Mouse (Mus musculus): ENCODE results near the gene Spats1. TPM values are rescaled to one million over a fixed set of nuclear protein-coding genes. Genes with fewer than 3 reads are reported as not detected.

Spats1 gene
- total and polyA plus RNA-seq, 3 experiments: 2.5 to 2.7 (median 2.5) TPM

DNA sequence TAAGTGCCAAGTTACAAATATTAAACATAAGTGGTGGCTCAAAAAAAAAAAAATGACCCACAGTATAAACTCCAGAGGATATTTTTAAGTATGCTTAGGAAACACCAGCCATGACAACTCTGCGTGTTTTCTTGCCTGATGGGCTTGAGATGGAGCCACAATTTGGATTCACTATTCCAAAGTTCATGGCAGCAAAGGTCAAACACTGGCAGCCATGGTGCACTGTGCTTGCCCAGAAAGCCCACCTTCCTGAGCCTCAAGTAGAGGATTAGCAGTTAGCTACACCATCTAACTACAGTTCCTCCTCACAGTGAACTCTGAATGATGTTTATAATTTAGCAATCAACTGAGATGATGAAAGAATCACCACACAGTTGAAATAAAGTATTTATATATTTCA is 73.1 kb downstream of the Spats1 start:
- TF ChIP-seq USF2 (conservative IDR thresholded peaks at IDR 0.05; ENCODE audit: low read depth, low read length) (no peak), BHLHE40 (IDR thresholded peaks at IDR 0.05; ENCODE audit: low read depth, low read length) (no peak), ZC3H11A (IDR thresholded peaks at IDR 0.05; ENCODE audit: low read depth, low read length) (no peak), ZKSCAN1 (IDR thresholded peaks at IDR 0.05; ENCODE audit: borderline replicate concordance, low read depth, low read length) (no peak)
- Histone ChIP-seq H3K4me2 (ENCODE audit: insufficient read depth, low read depth, poor library complexity, severe bottlenecking) (no peak overlapping the region), H3K79me2 (replicated peaks; ENCODE audit: control insufficient read depth, extremely low read depth, insufficient read depth, poor library complexity, severe bottlenecking) (peaks cover 8% of the 10 kb centered on the region), H3K36me3 (replicated peaks in 1 of 2; ENCODE audit: control insufficient read depth in 1 of 2, insufficient read depth in 1 of 2, low read length in 1 of 2) (peaks cover 34 to 83% of the 10 kb centered on the region in 2 experiments), H3K9ac (ENCODE audit: insufficient read depth, low read depth) (no peak overlapping the region), H3K9me3 (replicated peaks; ENCODE audit: low read length) (no peaks in the 10 kb centered on the region), H3K4me3 (replicated peaks in 1 of 3; ENCODE audit: low read depth in 2 of 3, low read length in 2 of 3, poor library complexity in 1 of 3) (no peak overlapping the region), H3K27me3 (replicated peaks) (no peaks in the 10 kb centered on the region), H3K27ac (ENCODE audit: insufficient read depth, low read depth) (no peak overlapping the region), H3K4me1 (ENCODE audit: control insufficient read depth in 1 of 2, insufficient read depth in 2 of 2) (peaks cover 0 to 9% of the 10 kb centered on the region in 2 experiments; a peak in 1 of 4 replicates)
- dilution Hi-C loops (cut with MboI; ENCODE audit: extremely low pct_ligation_motif_present, extremely low pct_unique_long_range_greater_than_20kb, low sequenced_read_pairs): no loop called here
- DNase-seq (ENCODE audit: extremely low read depth): no peak
- in situ Hi-C loops (cut with MboI; ENCODE audit: low pct_ligation_motif_present, low pct_unique_long_range_greater_than_20kb, low sequenced_read_pairs): no loop called here

DNA sequence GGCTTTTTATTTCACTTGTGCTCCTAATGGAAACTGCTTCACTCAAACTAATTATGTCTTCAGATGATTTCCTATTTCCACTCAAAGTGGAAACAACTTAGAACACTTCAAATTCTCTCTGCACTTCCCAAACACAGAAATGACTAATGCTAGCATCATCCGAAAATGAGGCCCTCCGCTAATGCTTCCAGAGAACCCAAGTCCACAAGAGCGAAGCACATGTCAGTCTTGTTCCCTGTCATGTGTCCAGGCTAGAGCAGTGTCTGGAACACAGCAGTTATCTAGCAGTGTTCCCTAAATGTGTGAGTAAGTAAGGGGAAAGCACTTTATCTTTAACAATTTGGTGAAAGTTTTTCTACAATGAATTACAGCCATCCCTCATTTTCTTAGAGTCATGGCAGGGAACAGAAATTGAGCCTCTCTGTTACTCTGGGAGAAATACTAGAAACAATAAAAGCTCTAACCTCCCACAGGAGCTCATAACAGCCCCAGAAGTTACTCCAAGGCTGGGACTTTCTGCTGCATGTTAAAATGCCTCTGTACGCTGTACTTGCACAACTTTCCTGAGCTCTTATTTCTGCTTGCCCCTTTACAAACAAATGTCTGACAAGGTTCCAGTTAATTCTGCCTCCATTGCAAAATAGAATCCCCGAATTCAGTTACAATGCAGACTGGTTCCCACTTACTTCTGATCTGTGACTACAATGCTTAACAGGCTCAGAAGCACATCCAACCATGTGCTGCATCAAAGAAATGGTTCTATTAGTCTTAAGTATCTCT is 73.9 kb downstream of the Spats1 start:
- no peak overlapping the region for H3K9ac ChIP-seq (ENCODE audit: insufficient read depth, low read depth)
- H3K36me3 ChIP-seq (replicated peaks in 1 of 2; ENCODE audit: control insufficient read depth in 1 of 2, insufficient read depth in 1 of 2, low read length in 1 of 2): peaks cover 35 to 82% of the 10 kb centered on the region in 2 experiments
- H3K79me2 ChIP-seq (replicated peaks; ENCODE audit: control insufficient read depth, extremely low read depth, insufficient read depth, poor library complexity, severe bottlenecking): peaks cover 11% of the 10 kb centered on the region
- H3K4me2 ChIP-seq (ENCODE audit: insufficient read depth, low read depth, poor library complexity, severe bottlenecking): no peak overlapping the region
- dilution Hi-C loops (cut with MboI; ENCODE audit: extremely low pct_ligation_motif_present, extremely low pct_unique_long_range_greater_than_20kb, low sequenced_read_pairs): no loop called here
- H3K4me3 ChIP-seq (replicated peaks in 1 of 3; ENCODE audit: low read depth in 2 of 3, low read length in 2 of 3, poor library complexity in 1 of 3): no peak overlapping the region
- TF ChIP-seq GABPA (IDR thresholded peaks at IDR 0.05; ENCODE audit: insufficient replicate concordance, low read depth, low read length): no peak
- no peak for TF ChIP-seq HCFC1 (IDR thresholded peaks at IDR 0.05; ENCODE audit: low read depth, low read length)
- no peak for TF ChIP-seq NELFE (IDR thresholded peaks at IDR 0.05; ENCODE audit: low read depth, low read length)
- TF ChIP-seq E2F4 (IDR thresholded peaks at IDR 0.05; ENCODE audit: insufficient replicate concordance, low read depth, low read length): no peak
- in situ Hi-C loops (cut with MboI; ENCODE audit: low pct_ligation_motif_present, low pct_unique_long_range_greater_than_20kb, low sequenced_read_pairs): no loop called here
- H3K27ac ChIP-seq (ENCODE audit: insufficient read depth, low read depth): no peak overlapping the region
- H3K4me1 ChIP-seq (ENCODE audit: control insufficient read depth in 1 of 2, insufficient read depth in 2 of 2): peaks cover 0 to 9% of the 10 kb centered on the region in 2 experiments; a peak in 1 of 4 replicates
- no peaks in the 10 kb centered on the region for H3K9me3 ChIP-seq (replicated peaks; ENCODE audit: low read length)
- H3K27me3 ChIP-seq (replicated peaks): no peaks in the 10 kb centered on the region
- no peak for DNase-seq (ENCODE audit: extremely low read depth)

DNA sequence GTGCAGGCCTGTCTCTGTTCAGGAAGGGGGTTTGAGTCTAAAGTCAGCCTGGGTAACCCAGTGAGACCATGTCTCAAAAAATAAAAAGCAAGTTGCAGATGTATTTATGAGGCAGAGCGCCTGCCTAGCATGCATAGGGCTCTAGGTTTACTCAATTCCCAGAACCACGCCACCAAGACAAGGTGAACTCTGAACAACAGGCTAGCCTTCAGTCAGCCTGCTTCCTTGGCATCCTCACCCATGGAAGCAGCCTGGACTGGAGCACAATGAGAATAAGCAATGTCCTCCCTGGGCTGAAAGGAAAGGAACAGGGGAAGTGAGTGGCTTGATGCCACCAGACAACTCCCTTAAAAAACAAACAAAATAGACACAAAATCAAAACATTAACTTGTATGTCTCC is 77.2 kb downstream of the Spats1 start:
- dilution Hi-C loops (cut with MboI; ENCODE audit: extremely low pct_ligation_motif_present, extremely low pct_unique_long_range_greater_than_20kb, low sequenced_read_pairs) (no loop called here), in situ Hi-C loops (cut with MboI; ENCODE audit: low pct_ligation_motif_present, low pct_unique_long_range_greater_than_20kb, low sequenced_read_pairs) (loop anchor here (25.0 kb wide), 2 partner anchors 661 to 961 kb away; no protein-coding TSS in a partner anchor)
- Histone ChIP-seq H3K4me2 (ENCODE audit: insufficient read depth, low read depth, poor library complexity, severe bottlenecking) (no peak overlapping the region), H3K4me3 (replicated peaks in 1 of 3; ENCODE audit: low read depth in 2 of 3, low read length in 2 of 3, poor library complexity in 1 of 3) (no peak overlapping the region), H3K9ac (ENCODE audit: insufficient read depth, low read depth) (no peak overlapping the region), H3K9me3 (replicated peaks; ENCODE audit: low read length) (no peaks in the 10 kb centered on the region), H3K79me2 (replicated peaks; ENCODE audit: control insufficient read depth, extremely low read depth, insufficient read depth, poor library complexity, severe bottlenecking) (peaks cover 17% of the 10 kb centered on the region), H3K27ac (ENCODE audit: insufficient read depth, low read depth) (no peak overlapping the region), H3K4me1 (ENCODE audit: control insufficient read depth in 1 of 2, insufficient read depth in 2 of 2) (peaks cover 0 to 21% of the 10 kb centered on the region in 2 experiments; a peak in 1 of 4 replicates), H3K36me3 (replicated peaks in 1 of 2; ENCODE audit: control insufficient read depth in 1 of 2, insufficient read depth in 1 of 2, low read length in 1 of 2) (peaks cover 33 to 78% of the 10 kb centered on the region in 2 experiments), H3K27me3 (replicated peaks) (no peaks in the 10 kb centered on the region)
- DNase-seq (ENCODE audit: extremely low read depth): no peak
- TF ChIP-seq HCFC1 (IDR thresholded peaks at IDR 0.05; ENCODE audit: low read depth, low read length) (no peak), CHD2 (IDR thresholded peaks at IDR 0.05; ENCODE audit: low read length) (no peak), KAT2A (IDR thresholded peaks at IDR 0.05; ENCODE audit: insufficient replicate concordance, low read length) (no peak), IRF4 (IDR thresholded peaks at IDR 0.05; ENCODE audit: low read depth, low read length) (no peak)

Data from CH12.LX (cell line).